Mouse (Mus musculus) forelimb bud, embryonic 11.5 days (tissue): ENCODE data around the gene Psg19.
"Not testable (repeated sequence)": the region's sequence is repeated elsewhere in the genome, so short reads cannot be mapped to it uniquely, and the experiment has no call there.

ENCODE experiments used
- DNase-seq: peaks from one replicate; pipeline ENCODE4 v3.0.0-alpha.2; 2012; ENCODE audit warnings: low read depth, low spot score

Psg19 gene

DNA sequence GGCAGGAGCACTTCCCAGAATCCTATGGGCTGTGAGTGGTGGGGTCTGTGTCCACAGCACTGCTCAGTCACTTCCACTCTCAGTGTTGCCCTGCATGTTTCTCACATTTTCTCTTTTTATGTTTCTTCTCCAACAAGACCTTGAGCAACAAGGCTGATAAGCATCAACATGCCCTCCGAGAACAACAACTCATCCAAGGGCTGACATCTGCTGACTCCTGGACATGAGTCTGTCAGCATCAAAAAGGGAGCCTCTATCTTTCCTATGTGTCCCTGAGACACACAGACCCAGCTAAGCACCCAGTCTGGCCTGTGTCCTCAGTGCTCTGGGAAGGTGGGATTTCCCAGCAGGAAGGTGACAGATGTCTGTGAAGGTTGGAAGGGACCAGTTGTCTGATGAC lies at the start of gene Psg19:
TSS of gene Psg19 (minus strand) at position 101 of the 400 bp plus-strand sequence.
- no peak for DNase-seq

DNA sequence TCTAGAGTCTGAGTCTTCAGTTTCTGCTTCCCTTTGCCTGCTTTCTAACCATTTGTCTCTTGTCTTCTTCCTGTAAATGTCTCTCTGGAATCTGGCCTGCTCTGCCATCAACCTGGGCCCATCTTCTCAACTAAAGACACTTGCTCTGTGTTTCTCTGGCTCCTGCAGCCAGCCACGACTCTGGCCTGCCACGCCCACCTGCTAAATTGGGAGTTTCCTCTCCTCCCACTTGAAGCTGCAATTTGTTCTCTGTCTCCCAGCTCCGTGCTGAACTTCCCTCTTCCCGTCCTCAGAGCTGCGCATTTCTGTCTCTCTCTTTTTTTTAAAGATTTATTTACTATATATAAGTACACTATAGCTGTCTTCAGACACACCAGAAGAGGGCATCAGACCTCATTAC lies 46.5 kb upstream of the Psg19 start:
- DNase-seq: no peak

DNA sequence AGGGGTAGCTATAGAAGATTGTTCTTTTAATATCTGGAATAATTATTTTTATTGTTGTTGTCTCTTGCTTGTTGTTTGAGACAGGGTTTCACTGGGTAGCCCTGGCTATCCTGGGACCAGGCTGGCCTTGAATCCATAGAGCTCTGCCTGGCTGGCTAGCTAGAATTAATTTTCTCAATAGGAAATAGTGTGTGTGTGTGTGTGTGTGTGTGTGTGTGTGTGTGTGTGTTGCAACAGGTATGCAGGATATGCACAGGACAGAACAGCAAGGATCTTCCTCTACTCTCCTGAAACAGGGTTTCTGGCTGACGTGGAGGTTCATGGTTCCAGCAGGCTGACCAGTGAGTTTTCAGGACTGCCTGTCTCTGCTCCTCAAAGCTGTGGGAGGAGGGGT lies 42.9 kb upstream of the Psg19 start:
- no peak for DNase-seq

DNA sequence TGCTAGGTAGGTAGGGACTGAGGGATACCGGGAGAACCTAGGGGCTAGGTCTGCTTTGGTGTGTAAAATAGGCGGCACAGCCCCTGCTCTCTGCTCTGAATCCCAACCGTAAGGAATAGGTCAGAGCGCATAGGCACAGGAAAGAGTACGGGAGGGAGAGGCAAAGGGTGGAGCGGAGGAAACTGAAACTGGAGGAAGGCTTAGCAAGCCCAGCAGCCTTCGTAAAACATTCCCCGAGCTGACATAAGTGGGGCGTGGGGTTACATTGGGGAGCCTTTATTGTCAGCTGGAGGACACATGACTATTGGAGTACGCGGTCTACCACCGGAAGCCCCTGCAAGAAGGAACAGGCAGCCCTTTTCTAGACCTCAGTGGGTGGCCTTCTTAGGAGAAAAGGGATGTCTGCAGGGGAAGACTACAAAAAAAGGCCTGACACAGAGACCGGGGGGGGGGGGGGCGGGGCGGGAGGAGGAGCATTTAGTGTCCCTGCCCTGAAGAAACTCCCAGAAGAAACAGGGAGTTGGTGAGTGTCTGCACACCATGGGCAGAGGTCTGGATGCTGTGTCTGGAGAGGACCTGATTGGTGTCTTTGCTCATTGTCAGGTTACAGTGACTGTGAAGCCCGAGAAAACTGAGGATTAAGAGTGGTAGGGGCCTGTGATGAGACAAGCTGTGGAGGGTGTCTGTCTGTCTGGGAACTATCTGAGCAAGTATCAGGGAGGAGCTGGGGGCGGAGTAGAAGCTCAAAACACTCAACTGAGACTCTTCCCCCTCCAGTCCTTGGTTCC lies 42.3 kb upstream of the Psg19 start:
- DNase-seq: peak; percentile 46

DNA sequence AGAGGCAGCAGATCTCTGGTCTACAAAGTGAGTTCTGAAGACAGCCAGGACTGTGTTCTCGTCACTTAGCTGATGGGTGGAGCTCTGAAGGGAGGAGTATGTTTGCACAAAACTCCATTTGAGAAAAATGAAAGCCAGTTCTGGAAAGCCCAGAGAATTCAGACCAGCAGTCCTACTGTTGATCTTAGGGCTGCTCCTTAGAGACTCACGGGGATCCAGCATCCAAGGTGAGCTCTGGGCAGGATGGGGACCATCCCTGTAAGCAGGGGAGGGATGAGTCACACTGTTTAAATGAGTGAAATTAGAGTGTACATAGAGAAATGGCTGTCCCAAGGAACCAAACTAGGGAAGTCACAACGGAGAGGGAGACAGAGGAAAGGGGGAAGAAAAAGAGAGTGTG lies 41.5 kb upstream of the Psg19 start, which contains the start of gene Mill2:
TSS of gene Mill2 (plus strand) at position 102 of the 400 bp plus-strand sequence.
- no peak for DNase-seq

DNA sequence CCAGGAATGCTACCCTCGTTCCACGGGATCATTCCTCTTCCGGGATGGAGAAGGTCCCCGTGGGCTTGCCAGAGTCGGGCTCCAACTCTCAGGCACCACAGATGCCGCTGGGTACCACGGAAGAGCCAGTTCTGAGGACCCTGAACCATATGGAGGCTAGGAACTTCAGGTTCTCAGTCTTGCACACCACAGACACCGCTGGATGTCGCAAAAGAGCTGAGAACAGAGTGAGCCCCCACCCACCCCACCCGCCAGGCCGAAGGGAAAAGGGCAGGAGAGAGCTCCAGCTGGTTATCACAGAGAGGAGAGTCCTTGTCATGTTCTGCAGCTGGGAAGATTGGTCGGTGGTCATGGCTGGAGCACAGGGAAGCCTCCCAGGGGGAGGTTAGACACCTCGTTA lies 34.0 kb upstream of the Psg19 start:
- DNase-seq: no peak

DNA sequence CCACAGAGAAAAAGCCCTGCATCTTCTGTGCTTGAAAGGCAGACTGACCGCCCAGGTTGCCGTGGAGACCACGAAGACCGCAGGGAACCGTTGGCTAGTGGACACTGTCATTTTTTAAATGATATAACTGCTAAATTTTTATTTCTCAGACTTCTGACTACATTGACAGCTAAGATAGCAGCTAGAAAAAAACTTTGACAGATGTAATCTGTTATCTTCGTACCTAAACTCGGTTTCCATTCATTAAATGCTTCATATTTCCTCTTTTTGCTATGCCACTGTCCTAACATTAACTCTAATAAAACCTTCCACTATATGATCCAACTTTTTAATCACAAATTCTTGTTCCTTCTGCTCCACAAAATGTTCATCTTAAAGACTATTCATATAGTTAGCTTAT lies 31.2 kb upstream of the Psg19 start:
- DNase-seq: no peak

DNA sequence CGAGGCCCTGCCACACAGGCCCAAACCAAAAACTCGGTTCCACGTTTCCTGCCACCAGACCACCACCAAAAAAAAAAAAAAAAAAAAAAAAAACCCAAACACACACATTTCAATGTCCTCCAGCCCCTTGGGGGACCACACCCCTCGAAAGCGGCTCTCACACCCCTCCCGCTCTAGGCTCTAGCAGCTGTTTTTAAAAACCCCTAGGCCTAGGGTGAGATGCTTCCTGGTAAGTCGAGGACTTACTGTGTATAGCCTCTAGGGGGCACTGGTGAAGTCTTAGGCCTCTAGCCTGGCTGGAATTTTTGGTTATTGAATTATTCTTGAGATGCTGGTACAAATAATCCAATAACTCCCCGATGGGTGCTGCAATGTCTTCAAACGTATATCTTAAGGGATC lies 30.3 kb upstream of the Psg19 start:
- DNase-seq: peak; percentile 13

DNA sequence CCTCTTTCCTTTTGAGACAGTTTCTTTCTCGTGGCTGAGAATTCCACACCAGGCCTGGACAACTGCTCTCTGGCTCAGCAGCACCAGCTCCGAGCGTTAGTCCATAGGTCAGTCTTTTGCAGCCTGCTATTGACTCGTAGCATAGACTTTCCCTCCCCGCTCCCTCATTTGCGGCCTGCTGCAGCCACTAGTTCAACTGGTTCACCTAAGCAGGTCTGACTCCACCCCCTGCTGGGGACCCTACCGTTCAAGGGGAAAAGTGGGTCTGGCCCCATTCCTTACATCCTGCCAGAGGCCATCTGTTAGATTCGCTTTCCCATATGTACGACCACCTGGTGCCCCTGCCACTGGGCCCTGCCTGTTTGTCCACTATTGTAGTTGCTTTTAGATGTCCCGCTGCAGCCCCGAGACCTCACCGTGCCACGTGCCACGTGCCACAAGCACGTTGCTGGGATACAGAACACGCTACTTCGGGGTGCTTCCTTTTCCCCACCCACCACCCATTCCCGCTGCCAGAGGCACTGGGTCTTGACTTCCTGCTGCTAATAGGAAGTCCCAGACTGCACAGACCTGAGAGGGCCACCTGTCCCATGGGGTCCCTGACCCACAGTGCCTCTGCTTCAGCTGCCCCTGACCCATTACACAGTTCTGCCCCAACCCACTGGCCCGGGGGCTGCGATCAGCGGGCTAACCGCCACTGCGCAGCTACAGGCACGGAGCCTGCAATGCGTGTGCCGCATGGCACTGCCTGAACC lies 29.6 kb upstream of the Psg19 start:
- no peak for DNase-seq

DNA sequence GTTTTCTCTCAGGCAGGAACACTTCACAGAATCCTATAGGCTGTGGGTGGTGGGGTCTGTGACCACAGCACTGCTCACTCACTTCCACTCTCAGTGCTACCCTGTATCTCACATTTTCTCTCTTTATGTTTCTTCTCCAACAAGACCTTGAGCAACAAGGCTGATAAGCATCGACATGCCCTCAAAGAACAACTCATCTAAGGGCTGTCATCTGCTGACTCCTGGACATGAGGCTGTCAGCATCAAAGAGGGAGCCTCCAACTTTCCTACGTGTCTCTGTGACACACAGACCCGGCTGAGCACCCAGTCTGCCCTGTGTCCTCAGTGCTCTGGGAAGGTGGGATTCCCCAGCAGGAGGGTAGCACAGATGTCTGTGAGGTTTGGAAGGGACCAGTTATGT lies 23.2 kb upstream of the Psg19 start, which contains the start of gene Psg17:
TSS of gene Psg17 (minus strand) at position 101 of the 400 bp plus-strand sequence.
- DNase-seq: no peak

DNA sequence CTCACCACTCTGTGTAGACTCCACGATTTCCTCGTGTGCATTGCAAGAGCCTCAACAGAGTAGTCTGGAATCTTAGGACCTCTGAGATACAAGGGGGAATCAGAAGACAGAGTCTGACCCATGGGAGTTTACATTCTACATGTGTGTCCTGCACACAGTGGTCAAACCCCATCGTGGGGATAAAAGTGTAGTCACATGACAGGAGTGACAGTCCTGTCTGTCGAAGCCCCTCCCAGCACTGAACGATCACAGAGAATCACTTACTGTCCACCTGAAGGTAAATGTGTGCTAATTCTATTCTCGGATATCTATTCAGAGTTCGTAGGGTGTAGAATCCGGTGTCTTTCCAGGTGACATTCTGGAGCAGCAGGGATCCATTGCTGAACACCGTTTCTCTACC lies 20.0 kb upstream of the Psg19 start:
- no peak for DNase-seq

DNA sequence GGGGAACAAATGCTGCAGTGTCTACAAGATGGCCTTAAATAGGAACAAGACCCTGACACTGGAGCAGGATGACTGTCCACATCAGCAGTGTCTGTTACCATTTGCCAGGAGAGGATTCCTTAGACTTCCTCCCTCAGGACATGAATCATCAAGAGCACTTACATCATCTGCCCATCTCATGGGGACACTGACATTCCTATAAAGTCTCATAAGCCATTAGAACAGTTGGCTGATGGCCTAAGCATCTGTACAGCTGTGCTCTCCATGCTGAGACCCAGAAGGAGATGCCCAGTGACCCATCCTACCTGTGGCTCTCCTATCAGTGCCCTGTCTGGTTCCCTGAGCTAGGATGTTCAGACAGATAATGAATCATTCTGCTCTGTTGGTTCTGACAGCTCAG lies 5.2 kb upstream of the Psg19 start:
- DNase-seq: no peak

DNA sequence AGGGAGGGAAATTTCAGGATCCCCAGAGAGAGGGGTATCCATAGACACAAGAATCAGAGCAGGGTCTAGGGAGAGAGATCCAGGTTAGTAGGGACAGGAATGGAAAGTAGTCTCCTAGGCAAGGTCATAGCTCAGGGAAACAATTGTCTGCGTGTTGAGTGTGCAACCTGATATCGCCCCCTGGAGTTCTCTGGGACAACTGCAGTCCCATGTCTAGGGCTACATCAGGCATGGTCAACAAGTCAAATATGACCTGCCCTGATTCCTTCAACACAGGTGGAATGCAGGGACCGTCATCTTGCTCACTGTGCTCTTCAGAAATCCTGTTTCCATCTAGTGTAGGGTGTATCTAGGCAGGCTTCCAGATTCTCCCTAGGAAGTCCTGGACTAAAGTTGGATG lies 809 bp upstream of the Psg19 start:
- no peak for DNase-seq

DNA sequence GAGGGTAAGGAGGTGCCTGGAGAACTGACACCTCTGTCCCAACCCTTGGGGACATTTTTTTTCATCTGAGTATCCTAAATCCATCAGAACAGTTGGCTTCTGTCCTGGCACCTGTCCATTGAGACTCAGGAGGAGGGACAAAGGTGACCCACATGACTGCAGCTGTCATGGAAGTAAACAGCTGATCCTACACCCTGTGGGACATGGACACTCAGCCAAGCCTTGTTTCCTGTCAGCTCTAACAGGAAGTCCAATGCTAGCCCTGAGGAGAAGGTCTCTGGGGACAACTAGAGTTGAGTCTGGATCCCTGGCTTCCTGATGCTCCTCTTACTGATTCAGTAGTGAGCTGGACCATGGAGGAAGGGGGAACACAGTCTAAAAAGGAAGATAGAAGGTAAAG lies 7.6 kb downstream of the Psg19 start:
- not testable (repeated sequence) for DNase-seq

DNA sequence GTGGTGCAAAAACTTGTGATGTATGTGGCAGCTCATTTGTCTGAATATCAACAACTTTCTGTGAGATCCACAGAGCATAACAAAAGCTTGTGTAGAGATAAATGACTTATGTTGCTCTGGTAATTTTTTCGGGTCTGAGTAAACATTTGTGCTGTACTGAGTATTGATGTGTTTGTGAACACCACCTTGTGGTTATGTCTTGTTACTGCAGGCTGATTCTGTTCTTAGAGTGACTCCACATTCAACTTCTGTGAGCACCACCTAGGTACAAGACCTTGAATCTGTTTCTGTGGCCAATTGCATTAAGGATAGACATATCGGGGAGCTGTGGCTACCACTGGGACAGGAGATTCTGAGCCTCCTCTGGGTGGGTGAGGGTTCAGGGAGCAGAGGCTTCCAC lies 17.0 kb downstream of the Psg19 start:
- DNase-seq: not testable (repeated sequence)

DNA sequence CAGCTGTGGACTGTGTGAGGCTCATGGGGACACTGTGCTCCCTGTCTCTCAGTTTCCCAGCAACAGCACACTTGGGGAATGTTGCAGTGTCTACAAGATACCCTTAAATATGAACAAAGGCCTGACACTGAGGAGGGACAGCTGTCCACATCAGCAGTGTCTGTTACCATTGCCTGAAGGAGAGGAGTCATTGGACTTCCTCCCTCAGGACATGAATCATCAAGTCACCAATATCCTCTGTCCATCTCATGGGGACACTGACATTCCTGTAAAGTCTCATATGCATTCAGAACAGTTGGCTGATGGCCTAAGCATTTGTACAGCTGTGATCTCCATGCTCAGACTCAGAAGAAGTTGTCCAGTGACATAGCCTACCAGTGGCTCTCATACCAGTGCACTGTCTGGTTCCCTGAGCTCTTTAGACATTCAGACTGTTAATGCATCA lies 19.0 kb downstream of the Psg19 start:
- DNase-seq: no peak

DNA sequence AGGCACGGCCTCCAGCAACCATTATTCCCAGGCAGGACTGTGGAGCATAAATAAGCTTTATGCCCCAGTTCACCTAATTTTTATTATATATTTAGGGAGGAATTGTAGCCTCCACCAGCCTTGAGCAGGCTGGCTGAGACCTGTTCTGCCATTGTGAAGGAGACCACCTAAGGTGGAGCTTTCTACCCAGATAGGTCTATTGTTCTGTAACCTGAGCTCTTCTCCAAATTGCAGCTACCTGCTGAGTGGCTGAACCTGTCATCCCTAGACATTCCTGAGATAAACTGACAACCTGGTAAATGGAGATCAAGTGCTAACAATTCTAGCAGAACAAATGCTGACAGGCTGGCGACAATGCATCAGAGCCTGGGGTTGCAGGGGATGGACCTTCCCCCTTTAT lies 35.4 kb downstream of the Psg19 start:
- DNase-seq: not testable (repeated sequence)

DNA sequence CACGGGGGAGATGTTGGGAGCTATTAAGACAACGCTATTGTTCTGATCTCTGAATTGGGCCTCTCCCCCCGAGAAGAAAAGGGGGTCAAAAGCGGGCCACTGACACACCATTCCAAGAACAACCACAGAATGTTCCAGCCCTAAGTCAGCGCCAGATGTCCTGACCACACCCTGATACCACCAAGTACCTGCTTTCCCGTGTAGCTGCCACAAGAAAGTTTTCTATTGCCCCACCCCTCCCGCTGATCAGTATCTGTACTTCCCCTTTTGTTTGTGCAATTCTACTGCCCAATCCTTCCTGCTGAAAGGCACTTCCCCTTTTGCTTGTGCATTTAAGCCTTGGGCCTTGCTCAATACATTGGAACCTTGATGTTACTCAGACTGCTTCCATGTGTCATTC lies 38.2 kb downstream of the Psg19 start:
- not testable (repeated sequence) for DNase-seq

DNA sequence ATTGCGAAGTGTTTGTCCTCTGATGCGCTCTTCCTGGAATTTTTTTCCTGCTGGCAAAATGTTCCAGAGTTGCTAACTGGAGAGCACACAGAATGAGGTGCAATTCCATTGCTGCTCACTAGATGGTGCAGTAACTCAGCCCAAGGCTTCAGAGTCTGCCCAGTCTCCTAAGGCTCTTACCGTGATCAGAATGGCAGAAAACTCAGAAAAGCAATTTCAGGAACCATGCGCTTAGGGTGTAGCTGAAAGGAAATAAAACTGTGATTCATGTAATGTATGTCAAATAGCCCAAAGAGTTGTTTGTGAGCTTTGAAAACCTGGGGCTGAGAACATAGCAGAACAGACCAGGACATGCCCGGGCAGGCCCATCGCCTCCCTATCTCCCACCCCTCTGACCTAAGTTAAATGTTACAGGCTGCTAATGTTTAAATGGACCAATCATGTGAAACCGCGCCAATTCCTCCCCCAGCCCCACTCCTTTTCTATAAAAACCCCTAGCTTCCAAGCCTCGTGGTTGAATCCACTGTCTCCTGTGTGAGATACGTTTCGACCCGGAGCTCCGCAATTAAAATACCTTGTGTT lies 48.3 kb downstream of the Psg19 start:
- peak; percentile 62 for DNase-seq

DNA sequence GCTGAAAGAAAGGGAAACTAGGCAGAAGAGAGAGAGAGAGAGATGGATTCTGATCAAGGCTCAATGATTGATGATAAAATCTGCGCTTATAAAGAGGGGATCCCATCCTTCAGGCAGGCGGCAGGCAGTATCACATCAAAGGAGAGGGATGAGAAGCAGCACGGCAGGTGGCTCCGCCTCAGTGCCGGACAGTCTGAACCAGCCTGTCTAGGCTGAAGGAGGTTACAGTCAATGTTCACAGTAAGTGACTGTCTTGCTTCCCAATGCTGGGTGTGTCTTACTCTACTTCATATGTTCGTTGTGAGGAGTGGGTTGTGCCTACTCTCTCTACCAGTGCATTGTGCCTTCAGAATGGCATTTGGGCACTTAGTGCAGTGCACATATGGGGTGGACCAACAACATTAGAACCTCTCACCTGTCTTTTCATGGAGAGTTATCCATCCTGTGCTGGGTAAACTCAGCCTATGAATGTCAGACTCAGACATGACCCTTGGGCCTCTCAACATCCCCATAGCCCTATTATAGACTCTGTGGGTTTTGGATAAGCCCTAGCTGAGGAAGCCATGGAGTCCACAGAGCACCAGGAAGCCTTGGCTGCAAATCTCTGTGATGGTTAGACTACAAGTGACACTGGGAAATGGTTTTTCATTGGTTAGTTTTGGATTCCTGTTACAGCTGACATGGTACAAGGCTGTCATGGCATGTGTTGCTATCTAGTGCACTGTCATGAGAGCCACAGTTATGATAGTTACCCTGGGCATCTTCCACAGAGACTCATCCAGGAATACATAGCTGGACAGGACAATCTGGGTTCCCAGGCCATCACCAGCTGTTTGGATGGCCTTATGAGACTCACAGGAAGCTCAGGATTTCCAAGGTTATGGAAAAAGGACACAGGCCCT lies 49.1 kb downstream of the Psg19 start:
- DNase-seq: no peak

DNA sequence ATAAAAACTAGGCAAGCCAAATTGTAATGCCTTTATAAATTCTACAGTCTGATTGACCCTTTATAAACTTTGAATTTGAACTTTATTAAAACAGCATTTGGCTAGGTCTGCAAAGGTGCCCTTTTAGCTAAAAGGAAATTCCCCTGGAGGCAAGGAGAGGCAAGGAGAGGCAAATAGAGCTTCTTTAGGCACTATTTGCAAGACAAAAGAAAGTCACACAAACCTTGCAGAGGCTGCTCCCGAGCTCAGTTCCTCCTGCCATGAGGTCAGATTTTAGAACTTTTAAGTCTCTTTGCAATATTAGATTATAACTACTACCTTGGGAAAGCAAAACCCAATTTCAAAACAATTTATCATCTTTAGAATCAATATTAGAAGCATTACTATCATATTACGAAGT lies 50.9 kb downstream of the Psg19 start:
- not testable (repeated sequence) for DNase-seq
